Mouse (Mus musculus): ENCODE measurements around the gene Ccdc85a. TPM values are rescaled to one million over a fixed set of nuclear protein-coding genes. Genes with fewer than 3 reads are reported as not detected.
A peak's percentile ranks its signal among the peaks of the same experiment; 100 is the strongest.
"Not testable (repeated sequence)": the region's sequence is repeated elsewhere in the genome, so short reads cannot be mapped to it uniquely, and the experiment has no call there.

Ccdc85a gene
- polyA plus RNA-seq, 1 experiment from 2014 or later = 29.3 TPM

DNA sequence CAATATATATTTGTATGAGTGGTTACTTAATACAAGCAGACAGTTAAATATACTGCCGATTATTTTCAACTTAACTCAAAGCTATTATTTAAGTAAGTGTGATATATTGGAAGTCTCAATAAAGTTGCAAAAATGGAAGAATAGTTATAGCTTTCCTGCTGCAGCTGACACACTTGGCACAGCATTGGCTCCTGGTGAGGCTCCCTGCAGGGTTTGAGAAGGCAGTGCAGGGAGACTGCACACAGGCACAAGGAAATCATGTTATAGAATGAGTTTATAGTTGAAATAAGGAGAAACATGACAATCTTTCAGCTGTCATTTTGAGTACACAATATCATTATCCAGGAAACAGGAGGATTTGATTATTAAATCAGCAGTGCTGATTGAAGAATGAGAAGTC is 107.0 kb downstream of the Ccdc85a start:
- peak; percentile 7 for DNase-seq

DNA sequence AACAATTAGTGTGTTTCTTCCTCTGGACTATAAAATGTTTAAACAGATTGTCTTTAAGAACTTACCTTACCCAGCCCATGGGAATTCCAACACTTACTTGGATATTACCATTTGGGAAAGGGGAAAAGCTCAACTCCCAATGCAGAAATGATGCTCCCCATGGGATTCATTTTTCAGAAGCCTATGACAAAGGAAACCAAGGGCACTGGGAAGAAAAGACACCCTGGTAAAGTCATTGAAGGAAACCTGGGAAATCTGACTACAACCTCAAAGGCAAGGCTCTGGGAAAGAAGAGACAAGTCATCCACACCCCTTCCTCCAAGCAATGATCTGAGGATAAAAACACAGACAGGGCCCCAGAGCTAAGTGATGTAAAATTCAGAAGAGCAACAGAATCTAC is 118.4 kb downstream of the Ccdc85a start:
- H3K9ac ChIP-seq (replicated peaks; ENCODE audit: low read length) = no peak overlapping the region
- no peaks in the 10 kb centered on the region for H3K36me3 ChIP-seq (ENCODE audit: control insufficient read depth, insufficient read depth, low read length)
- H3K27ac ChIP-seq (replicated peaks; ENCODE audit: low read depth, low read length) = no peak overlapping the region
- H3K9me3 ChIP-seq (ENCODE audit: control insufficient read depth, low read length) = no peaks in the 10 kb centered on the region
- H3K4me3 ChIP-seq (replicated peaks; ENCODE audit: low read depth, low read length) = no peak overlapping the region
- H3K4me2 ChIP-seq (ENCODE audit: low read length) = no peak overlapping the region
- H3K4me1 ChIP-seq (ENCODE audit: control insufficient read depth, insufficient read depth, low read length) = no peaks in the 10 kb centered on the region
- no peak for DNase-seq
- H3K27me3 ChIP-seq (ENCODE audit: control insufficient read depth, insufficient read depth, low read length) = no peaks in the 10 kb centered on the region
- no peak for ATAC-seq (ENCODE audit: low FRiP score, low TSS enrichment)

More for the DNA sequence above, 107.0 kb downstream of the Ccdc85a start:
- H3K4me2 ChIP-seq (ENCODE audit: low read length) = no peak overlapping the region
- H3K4me1 ChIP-seq (ENCODE audit: control insufficient read depth, insufficient read depth, low read length) = no peaks in the 10 kb centered on the region
- H3K27ac ChIP-seq (replicated peaks; ENCODE audit: low read depth, low read length) = no peak overlapping the region
- 88% methylated on average over 1 of the region's 1 CpGs for WGBS
- H3K36me3 ChIP-seq (ENCODE audit: control insufficient read depth, insufficient read depth, low read length) = no peaks in the 10 kb centered on the region
- no peak overlapping the region for H3K9ac ChIP-seq (replicated peaks; ENCODE audit: low read length)
- ATAC-seq (ENCODE audit: low FRiP score, low TSS enrichment) = no peak
- no peaks in the 10 kb centered on the region for H3K9me3 ChIP-seq (ENCODE audit: control insufficient read depth, low read length)
- no peak overlapping the region for H3K4me3 ChIP-seq (replicated peaks; ENCODE audit: low read depth, low read length)
- H3K27me3 ChIP-seq (ENCODE audit: control insufficient read depth, insufficient read depth, low read length) = no peaks in the 10 kb centered on the region

DNA sequence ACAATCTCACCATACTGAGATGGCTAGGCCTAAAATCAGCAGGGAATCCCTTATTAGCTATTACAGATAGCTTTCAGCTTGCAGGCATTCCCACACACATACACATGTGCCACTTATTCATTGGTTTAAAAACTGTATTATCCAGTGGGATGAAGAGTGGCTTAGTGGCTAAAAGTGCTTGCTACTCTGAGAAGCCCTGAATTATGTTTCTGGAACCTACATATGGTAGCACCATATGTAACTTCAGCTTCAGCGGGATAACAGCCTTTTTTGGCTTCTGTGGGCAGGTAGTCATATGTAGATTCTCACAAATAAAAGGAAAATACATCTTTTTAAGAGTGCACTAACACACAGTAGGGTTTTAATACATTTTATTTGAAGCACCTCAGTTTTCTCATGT is 119.2 kb downstream of the Ccdc85a start:
- WGBS = 85% methylated on average over 1 of the region's 1 CpGs

DNA sequence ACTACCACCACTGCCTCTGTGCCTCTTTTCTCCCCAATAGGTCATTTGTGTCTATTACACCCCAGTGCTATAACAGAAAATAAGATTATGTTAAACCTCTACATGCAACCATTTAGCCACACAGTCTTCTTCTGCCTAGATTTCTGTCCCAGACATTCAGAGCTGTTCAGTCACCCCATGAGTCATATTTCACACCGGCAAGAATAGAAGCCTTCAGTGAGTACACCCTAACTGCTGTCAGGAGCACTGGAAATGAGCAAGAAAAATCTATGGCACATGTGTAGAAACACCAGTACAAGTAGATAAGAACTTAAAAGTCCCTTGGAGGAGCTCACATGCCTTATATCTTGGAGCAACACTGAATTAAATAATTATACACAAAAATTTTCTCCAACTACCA is 125.0 kb downstream of the Ccdc85a start:
- Histone ChIP-seq H3K27ac (replicated peaks; ENCODE audit: low read depth, low read length) (no peak overlapping the region), H3K4me3 (replicated peaks; ENCODE audit: low read depth, low read length) (no peak overlapping the region), H3K4me2 (ENCODE audit: low read length) (no peak overlapping the region), H3K9ac (replicated peaks; ENCODE audit: low read length) (no peak overlapping the region), H3K9me3 (ENCODE audit: control insufficient read depth, low read length) (no peaks in the 10 kb centered on the region), H3K27me3 (ENCODE audit: control insufficient read depth, insufficient read depth, low read length) (no peaks in the 10 kb centered on the region), H3K36me3 (ENCODE audit: control insufficient read depth, insufficient read depth, low read length) (no peaks in the 10 kb centered on the region), H3K4me1 (ENCODE audit: control insufficient read depth, insufficient read depth, low read length) (no peaks in the 10 kb centered on the region)
- no peak for ATAC-seq (ENCODE audit: low FRiP score, low TSS enrichment)
- no peak for DNase-seq
- WGBS = 88% methylated on average over 1 of the region's 1 CpGs

More for the DNA sequence above, 119.2 kb downstream of the Ccdc85a start:
- Histone ChIP-seq H3K9ac (replicated peaks; ENCODE audit: low read length) (no peak overlapping the region), H3K4me2 (ENCODE audit: low read length) (no peak overlapping the region), H3K4me3 (replicated peaks; ENCODE audit: low read depth, low read length) (no peak overlapping the region), H3K9me3 (ENCODE audit: control insufficient read depth, low read length) (no peaks in the 10 kb centered on the region), H3K36me3 (ENCODE audit: control insufficient read depth, insufficient read depth, low read length) (no peaks in the 10 kb centered on the region), H3K27ac (replicated peaks; ENCODE audit: low read depth, low read length) (no peak overlapping the region), H3K4me1 (ENCODE audit: control insufficient read depth, insufficient read depth, low read length) (no peaks in the 10 kb centered on the region), H3K27me3 (ENCODE audit: control insufficient read depth, insufficient read depth, low read length) (no peaks in the 10 kb centered on the region)
- ATAC-seq (ENCODE audit: low FRiP score, low TSS enrichment) (no peak), DNase-seq (no peak)

DNA sequence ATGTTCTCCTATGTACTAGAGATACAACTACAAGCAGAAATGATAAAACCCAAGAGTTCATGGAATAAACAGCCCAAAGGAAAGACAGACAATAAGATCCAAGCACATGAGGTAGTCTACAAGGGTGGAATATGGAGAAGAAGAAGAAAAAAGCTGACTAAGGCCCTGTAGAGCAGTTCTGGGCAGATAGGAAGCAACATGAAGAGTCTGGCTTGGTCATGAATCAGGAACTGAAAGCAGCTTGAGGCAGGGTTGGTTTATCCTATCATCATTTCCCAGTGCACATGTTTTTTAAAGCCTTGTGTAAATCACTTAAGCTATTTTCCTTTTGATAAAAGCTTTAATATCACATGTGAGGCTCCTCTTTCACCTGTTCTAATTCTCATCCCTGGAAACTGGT is 144.2 kb downstream of the Ccdc85a start:
- Histone ChIP-seq H3K27me3 (ENCODE audit: control insufficient read depth, insufficient read depth, low read length) (no peaks in the 10 kb centered on the region), H3K9ac (replicated peaks; ENCODE audit: low read length) (no peak overlapping the region), H3K9me3 (ENCODE audit: control insufficient read depth, low read length) (no peaks in the 10 kb centered on the region), H3K4me2 (ENCODE audit: low read length) (no peak overlapping the region), H3K36me3 (ENCODE audit: control insufficient read depth, insufficient read depth, low read length) (no peaks in the 10 kb centered on the region), H3K4me1 (ENCODE audit: control insufficient read depth, insufficient read depth, low read length) (no peaks in the 10 kb centered on the region), H3K27ac (replicated peaks; ENCODE audit: low read depth, low read length) (no peak overlapping the region), H3K4me3 (replicated peaks; ENCODE audit: low read depth, low read length) (no peak overlapping the region)
- DNase-seq = no peak
- ATAC-seq (ENCODE audit: low FRiP score, low TSS enrichment) = no peak

DNA sequence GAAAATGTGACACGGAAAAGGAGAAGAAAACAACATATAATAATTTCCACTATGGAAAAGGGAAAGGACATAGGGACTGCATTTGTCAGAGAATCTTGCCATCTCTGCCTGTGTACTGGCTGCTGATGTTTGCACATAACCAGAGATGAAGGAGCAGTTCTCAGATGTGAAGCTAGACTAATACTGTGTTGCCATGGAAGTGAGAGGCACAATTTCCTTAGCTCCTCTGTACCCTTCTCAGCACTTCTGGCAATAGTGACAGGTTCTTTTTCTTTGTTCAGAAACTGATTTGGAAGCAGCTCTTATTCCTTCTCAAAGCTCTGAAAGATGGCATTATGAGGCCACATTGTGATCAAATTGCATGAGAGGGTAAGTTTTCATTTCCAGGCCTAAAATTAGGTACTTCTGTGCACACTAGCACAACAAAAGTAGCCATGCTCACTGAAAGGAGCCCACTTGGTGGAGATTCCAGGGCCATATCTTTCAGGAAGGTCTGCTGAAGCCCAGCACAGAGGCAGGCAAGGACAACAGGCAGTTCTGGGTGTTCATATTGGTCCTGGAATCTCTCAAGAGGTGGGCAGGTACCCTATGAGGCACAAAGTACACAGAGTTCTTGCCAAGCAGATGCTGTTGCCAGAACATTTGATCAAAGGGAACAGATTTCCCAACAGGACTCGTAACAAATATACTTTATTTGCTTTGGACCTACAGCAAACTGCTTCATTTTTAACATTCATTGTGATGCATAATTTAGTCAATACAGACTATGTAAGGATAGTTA is 161.5 kb downstream of the Ccdc85a start:
- Histone ChIP-seq H3K9me3 (ENCODE audit: control insufficient read depth, low read length) (no peaks in the 10 kb centered on the region), H3K27me3 (ENCODE audit: control insufficient read depth, insufficient read depth, low read length) (no peaks in the 10 kb centered on the region), H3K9ac (replicated peaks; ENCODE audit: low read length) (no peak overlapping the region), H3K4me1 (ENCODE audit: control insufficient read depth, insufficient read depth, low read length) (no peaks in the 10 kb centered on the region), H3K36me3 (ENCODE audit: control insufficient read depth, insufficient read depth, low read length) (no peaks in the 10 kb centered on the region), H3K4me2 (ENCODE audit: low read length) (no peak overlapping the region), H3K4me3 (replicated peaks; ENCODE audit: low read depth, low read length) (no peak overlapping the region), H3K27ac (replicated peaks; ENCODE audit: low read depth, low read length) (no peak overlapping the region)
- 83% methylated on average over 2 of the region's 2 CpGs for WGBS
- no peak for DNase-seq
- ATAC-seq (ENCODE audit: low FRiP score, low TSS enrichment) = no peak

DNA sequence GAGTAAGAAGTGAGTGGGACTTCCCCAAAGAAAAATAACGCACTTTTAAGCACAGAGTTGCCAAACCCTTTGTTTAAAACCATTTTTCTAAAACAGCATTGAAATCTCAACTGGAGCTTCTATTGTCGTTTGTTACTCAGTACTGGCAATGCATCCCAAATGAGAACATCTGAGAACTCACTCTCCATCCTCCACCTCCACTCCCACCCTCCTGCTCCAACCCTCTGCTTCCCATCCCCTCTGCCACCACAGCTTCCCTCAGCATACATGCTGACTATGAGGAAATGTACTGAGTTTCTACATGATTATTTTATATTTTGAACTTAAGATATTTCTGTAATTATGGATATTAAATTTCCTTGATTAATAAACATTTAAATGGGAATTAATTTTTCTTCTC is 168.3 kb downstream of the Ccdc85a start:
- Histone ChIP-seq H3K27ac (replicated peaks; ENCODE audit: low read depth, low read length) (no peak overlapping the region), H3K4me2 (ENCODE audit: low read length) (no peak overlapping the region), H3K9ac (replicated peaks; ENCODE audit: low read length) (no peak overlapping the region), H3K4me1 (ENCODE audit: control insufficient read depth, insufficient read depth, low read length) (no peaks in the 10 kb centered on the region), H3K27me3 (ENCODE audit: control insufficient read depth, insufficient read depth, low read length) (no peaks in the 10 kb centered on the region), H3K9me3 (ENCODE audit: control insufficient read depth, low read length) (no peaks in the 10 kb centered on the region), H3K36me3 (ENCODE audit: control insufficient read depth, insufficient read depth, low read length) (no peaks in the 10 kb centered on the region), H3K4me3 (replicated peaks; ENCODE audit: low read depth, low read length) (no peak overlapping the region)
- WGBS = 64% methylated on average over 2 of the region's 2 CpGs
- ATAC-seq (ENCODE audit: low FRiP score, low TSS enrichment) (no peak), DNase-seq (no peak)

DNA sequence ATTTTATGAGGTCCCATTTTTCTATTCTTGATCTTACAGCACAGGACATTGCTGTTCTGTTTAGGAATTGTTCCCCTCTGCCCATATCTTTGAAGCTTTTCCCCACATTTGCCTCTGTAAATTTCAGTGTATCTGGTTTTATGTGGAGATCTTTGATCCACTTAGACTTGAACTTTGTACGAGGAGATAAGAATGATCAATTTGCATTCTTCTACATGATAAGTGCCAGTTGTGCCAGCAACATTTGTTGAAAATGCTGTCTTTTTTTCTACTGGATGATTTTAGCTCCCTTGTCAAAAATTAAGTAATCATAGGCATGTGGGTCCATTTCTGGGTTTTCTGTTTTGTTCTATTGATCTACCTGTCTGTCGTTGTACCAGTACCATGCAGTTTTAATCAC is 174.2 kb downstream of the Ccdc85a start:
- not testable (repeated sequence) for ATAC-seq (ENCODE audit: low FRiP score, low TSS enrichment); H3K4me3 ChIP-seq (replicated peaks; ENCODE audit: low read depth, low read length); H3K27ac ChIP-seq (replicated peaks; ENCODE audit: low read depth, low read length); H3K4me2 ChIP-seq (ENCODE audit: low read length); H3K4me1 ChIP-seq (ENCODE audit: control insufficient read depth, insufficient read depth, low read length); H3K27me3 ChIP-seq (ENCODE audit: control insufficient read depth, insufficient read depth, low read length); H3K9ac ChIP-seq (replicated peaks; ENCODE audit: low read length); H3K9me3 ChIP-seq (ENCODE audit: control insufficient read depth, low read length); H3K36me3 ChIP-seq (ENCODE audit: control insufficient read depth, insufficient read depth, low read length); DNase-seq
- WGBS = 96% methylated on average over 2 of the region's 2 CpGs

DNA sequence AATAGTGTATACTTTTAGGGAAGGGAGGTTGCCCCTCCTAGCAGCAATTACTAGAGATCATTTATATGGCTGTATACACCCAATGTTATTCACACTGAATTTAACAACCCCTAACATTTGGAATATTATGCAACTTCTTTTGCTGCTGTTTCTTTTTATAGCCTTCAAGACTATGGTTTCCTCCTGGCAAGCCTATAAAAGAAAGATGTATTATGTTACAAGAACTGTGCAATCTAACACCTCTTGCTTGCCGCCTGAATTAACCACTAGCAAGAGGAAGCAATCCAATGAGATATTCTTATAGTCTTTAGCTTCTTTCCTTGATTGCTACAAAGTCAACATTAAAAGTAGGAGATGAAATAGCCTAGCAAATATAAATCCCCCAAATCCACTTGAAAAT is 187.0 kb downstream of the Ccdc85a start:
- Histone ChIP-seq H3K9ac (replicated peaks; ENCODE audit: low read length) (no peak overlapping the region), H3K27ac (replicated peaks; ENCODE audit: low read depth, low read length) (no peak overlapping the region)

More for the DNA sequence above, 187.0 kb downstream of the Ccdc85a start:
- Histone ChIP-seq H3K4me2 (ENCODE audit: low read length) (no peak overlapping the region), H3K27me3 (ENCODE audit: control insufficient read depth, insufficient read depth, low read length) (no peaks in the 10 kb centered on the region), H3K9me3 (ENCODE audit: control insufficient read depth, low read length) (no peaks in the 10 kb centered on the region), H3K4me3 (replicated peaks; ENCODE audit: low read depth, low read length) (no peak overlapping the region), H3K36me3 (ENCODE audit: control insufficient read depth, insufficient read depth, low read length) (no peaks in the 10 kb centered on the region), H3K4me1 (ENCODE audit: control insufficient read depth, insufficient read depth, low read length) (no peaks in the 10 kb centered on the region)
- WGBS = 86% methylated on average over 1 of the region's 1 CpGs
- no peak for DNase-seq
- no peak for ATAC-seq (ENCODE audit: low FRiP score, low TSS enrichment)
